Mouse (Mus musculus): ENCODE data around the gene Zfp763. TPM values are rescaled to one million over a fixed set of nuclear protein-coding genes. Genes with fewer than 3 reads are reported as not detected.
"Not testable (repeated sequence)": the region's sequence is repeated elsewhere in the genome, so short reads cannot be mapped to it uniquely, and the experiment has no call there.

Zfp763 gene
- total and polyA plus RNA-seq, 3 experiments, result 1.3 to 1.5 TPM; not detected in 1

GRCm38 (mm10) chr17:33058791-33059190 is 25.6 kb upstream of the Zfp763 start:
- no peak overlapping the region for H3K9ac ChIP-seq (ENCODE audit: control insufficient read depth, low read depth, low read length, poor library complexity, severe bottlenecking)

GRCm38 (mm10) chr17:33032376-33032775 is 826 bp downstream of the Zfp763 start:
- Histone ChIP-seq H3K79me2 (ENCODE audit: control insufficient read depth, insufficient read depth, low read length, poor library complexity) (no peaks in the 10 kb centered on the region; the same call in none of the 2 replicates), H3K36me3 (ENCODE audit: control insufficient read depth in 1 of 2, insufficient read depth in 2 of 2, low read length in 2 of 2) (peaks cover 0 to 2% of the 10 kb centered on the region in 2 experiments; a peak in 1 of 4 replicates), H3K4me3 (ENCODE audit: control insufficient read depth in 1 of 2, insufficient read depth in 1 of 2, low read depth in 2 of 2, low read length in 2 of 2) (peak overlapping the region; percentile 82 to 96), H3K4me1 (ENCODE audit: control insufficient read depth in 1 of 2, insufficient read depth in 2 of 2, low read length in 2 of 2) (0 out of 4 replicates have a peak, but pooled peaks cover 0 to 2% of the 10 kb centered on the region in 2 experiments), H3K9me3 (replicated peaks; ENCODE audit: insufficient read depth, low read length) (no peaks in the 10 kb centered on the region), H3K27me3 (ENCODE audit: control insufficient read depth in 1 of 2, insufficient read depth in 2 of 2, low read length in 2 of 2) (peaks cover 0 to 6% of the 10 kb centered on the region in 2 experiments; a peak in 3 of 4 replicates), H3K27ac (ENCODE audit: control insufficient read depth, low read depth, low read length) (no peak overlapping the region), H3K9ac (ENCODE audit: control insufficient read depth, low read depth, low read length, poor library complexity, severe bottlenecking) (peak overlapping the region; percentile 80; the same call in 1 of the 2 replicates)
- TF ChIP-seq JUND (IDR thresholded peaks at IDR 0.05; ENCODE audit: low read depth, low read length) (no peak), E2F4 (IDR thresholded peaks at IDR 0.05; ENCODE audit: borderline replicate concordance, low read depth, low read length) (no peak), ZMIZ1 (IDR thresholded peaks at IDR 0.05; ENCODE audit: low read depth, low read length) (no peak), EP300 (IDR thresholded peaks at IDR 0.05; ENCODE audit: low read depth in 1 of 2, low read length in 2 of 2) (no peak), TBP (IDR thresholded peaks at IDR 0.05; ENCODE audit: low read depth, low read length) (no peak), MAZ (IDR thresholded peaks at IDR 0.05; ENCODE audit: low read depth, low read length) (no peak), USF1 (IDR thresholded peaks at IDR 0.05; ENCODE audit: low read depth, low read length) (no peak), UBTF (IDR thresholded peaks at IDR 0.05; ENCODE audit: borderline replicate concordance, insufficient read depth, low read depth, low read length) (no peak), MAFK (IDR thresholded peaks at IDR 0.05; ENCODE audit: borderline replicate concordance, low read depth, low read length) (no peak), TCF12 (IDR thresholded peaks at IDR 0.05; ENCODE audit: low read depth, low read length) (no peak), ZNF384 (IDR thresholded peaks at IDR 0.05; ENCODE audit: low read depth, low read length) (no peak), GABPA (IDR thresholded peaks at IDR 0.05; ENCODE audit: low read depth, low read length) (no peak), NELFE (IDR thresholded peaks at IDR 0.05; ENCODE audit: low read depth, low read length) (no peak), CTCF (IDR thresholded peaks at IDR 0.05 in 2 of 3, conservative IDR thresholded peaks at IDR 0.05 in 1 of 3; ENCODE audit: control insufficient read depth in 1 of 3, insufficient read depth in 1 of 3, low read depth in 2 of 3, low read length in 3 of 3, poor library complexity in 1 of 3, severe bottlenecking in 1 of 3) (no peak), GATA1 (IDR thresholded peaks at IDR 0.05; ENCODE audit: low read depth, low read length) (no peak), SMC3 (IDR thresholded peaks at IDR 0.05; ENCODE audit: low read depth, low read length) (no peak), CHD1 (IDR thresholded peaks at IDR 0.05; ENCODE audit: low read depth, low read length) (no peak), HCFC1 (IDR thresholded peaks at IDR 0.05; ENCODE audit: low read depth, low read length) (no peak), POLR2AphosphoS2 (IDR thresholded peaks at IDR 0.05; ENCODE audit: low read length) (no peak), ZC3H11A (IDR thresholded peaks at IDR 0.05; ENCODE audit: low read depth, low read length) (no peak)
- DNase-seq (ENCODE audit: low read depth, low spot score), result peak; percentile 35

More at GRCm38 (mm10) chr17:33058791-33059190, 25.6 kb upstream of the Zfp763 start:
- no peak for DNase-seq (ENCODE audit: low read depth, low spot score)
- peaks cover 3% of the 10 kb centered on the region in 2 experiments; a peak in 3 of 4 replicates for H3K27me3 ChIP-seq (ENCODE audit: control insufficient read depth in 1 of 2, insufficient read depth in 2 of 2, low read length in 2 of 2)
- H3K9me3 ChIP-seq (replicated peaks; ENCODE audit: insufficient read depth, low read length), result no peaks in the 10 kb centered on the region
- H3K4me3 ChIP-seq (ENCODE audit: control insufficient read depth in 1 of 2, insufficient read depth in 1 of 2, low read depth in 2 of 2, low read length in 2 of 2), result no peak overlapping the region
- no peak overlapping the region for H3K27ac ChIP-seq (ENCODE audit: control insufficient read depth, low read depth, low read length)
- TF ChIP-seq NELFE (IDR thresholded peaks at IDR 0.05; ENCODE audit: low read depth, low read length) (no peak), ETS1 (IDR thresholded peaks at IDR 0.05; ENCODE audit: low read depth, low read length) (no peak), RAD21 (IDR thresholded peaks at IDR 0.05; ENCODE audit: low read depth, low read length) (peak; percentile 6; the same call in 1 of the 2 replicates), RCOR1 (IDR thresholded peaks at IDR 0.05; ENCODE audit: low read depth, low read length) (no peak), POLR2AphosphoS5 (IDR thresholded peaks at IDR 0.05; ENCODE audit: borderline replicate concordance, low read depth, low read length) (no peak)
- no peaks in the 10 kb centered on the region for H3K36me3 ChIP-seq (ENCODE audit: control insufficient read depth in 1 of 2, insufficient read depth in 2 of 2, low read length in 2 of 2)
- H3K4me1 ChIP-seq (ENCODE audit: control insufficient read depth in 1 of 2, insufficient read depth in 2 of 2, low read length in 2 of 2), result no peaks in the 10 kb centered on the region
- no peaks in the 10 kb centered on the region for H3K79me2 ChIP-seq (ENCODE audit: control insufficient read depth, insufficient read depth, low read length, poor library complexity)

GRCm38 (mm10) chr17:33020434-33020833 is 12.8 kb downstream of the Zfp763 start:
- H3K4me1 ChIP-seq (ENCODE audit: control insufficient read depth in 1 of 2, insufficient read depth in 2 of 2, low read length in 2 of 2); H3K27ac ChIP-seq (ENCODE audit: control insufficient read depth, low read depth, low read length); H3K4me3 ChIP-seq (ENCODE audit: control insufficient read depth in 1 of 2, insufficient read depth in 1 of 2, low read depth in 2 of 2, low read length in 2 of 2); H3K79me2 ChIP-seq (ENCODE audit: control insufficient read depth, insufficient read depth, low read length, poor library complexity); H3K36me3 ChIP-seq (ENCODE audit: control insufficient read depth in 1 of 2, insufficient read depth in 2 of 2, low read length in 2 of 2); H3K9me3 ChIP-seq (replicated peaks; ENCODE audit: insufficient read depth, low read length); H3K9ac ChIP-seq (ENCODE audit: control insufficient read depth, low read depth, low read length, poor library complexity, severe bottlenecking); H3K27me3 ChIP-seq (ENCODE audit: control insufficient read depth in 1 of 2, insufficient read depth in 2 of 2, low read length in 2 of 2); DNase-seq (ENCODE audit: low read depth, low spot score): not testable (repeated sequence)

Data from MEL (cell line).